Mouse (Mus musculus): Measurements from ENCODE around the gene Zfp646.

DNA sequence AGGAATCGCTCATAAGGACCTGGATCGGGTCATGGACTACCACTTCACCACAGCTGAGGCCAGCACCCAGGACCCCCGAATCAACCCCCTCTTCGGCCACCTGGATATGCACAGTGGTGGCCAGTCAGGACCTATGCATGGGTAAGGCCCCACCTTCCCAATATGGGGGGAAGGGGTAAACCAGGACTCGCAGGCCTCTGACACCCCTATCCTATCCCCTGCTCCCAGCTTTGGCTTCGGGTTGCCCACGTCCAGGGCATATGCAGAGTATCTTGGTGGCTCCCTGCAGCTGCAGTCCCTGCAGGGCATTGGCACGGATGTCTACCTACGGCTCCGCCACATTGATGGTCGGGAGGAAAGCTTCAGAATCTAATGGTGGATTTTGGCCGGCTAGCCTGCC is 31.9 kb downstream of the Zfp646 start:
- no peak for TF ChIP-seq CTCF (IDR thresholded peaks at IDR 0.05; ENCODE audit: low read depth)
- TF ChIP-seq EP300 (IDR thresholded peaks at IDR 0.05; ENCODE audit: low read depth) = no peak
